Mouse (Mus musculus): Measurements from ENCODE around the gene Rab34. TPM values are rescaled to one million over a fixed set of nuclear protein-coding genes. Genes with fewer than 3 reads are reported as not detected.

Rab34 gene
- polyA plus RNA-seq (2017; shearing (Covaris generic)): not detected

DNA sequence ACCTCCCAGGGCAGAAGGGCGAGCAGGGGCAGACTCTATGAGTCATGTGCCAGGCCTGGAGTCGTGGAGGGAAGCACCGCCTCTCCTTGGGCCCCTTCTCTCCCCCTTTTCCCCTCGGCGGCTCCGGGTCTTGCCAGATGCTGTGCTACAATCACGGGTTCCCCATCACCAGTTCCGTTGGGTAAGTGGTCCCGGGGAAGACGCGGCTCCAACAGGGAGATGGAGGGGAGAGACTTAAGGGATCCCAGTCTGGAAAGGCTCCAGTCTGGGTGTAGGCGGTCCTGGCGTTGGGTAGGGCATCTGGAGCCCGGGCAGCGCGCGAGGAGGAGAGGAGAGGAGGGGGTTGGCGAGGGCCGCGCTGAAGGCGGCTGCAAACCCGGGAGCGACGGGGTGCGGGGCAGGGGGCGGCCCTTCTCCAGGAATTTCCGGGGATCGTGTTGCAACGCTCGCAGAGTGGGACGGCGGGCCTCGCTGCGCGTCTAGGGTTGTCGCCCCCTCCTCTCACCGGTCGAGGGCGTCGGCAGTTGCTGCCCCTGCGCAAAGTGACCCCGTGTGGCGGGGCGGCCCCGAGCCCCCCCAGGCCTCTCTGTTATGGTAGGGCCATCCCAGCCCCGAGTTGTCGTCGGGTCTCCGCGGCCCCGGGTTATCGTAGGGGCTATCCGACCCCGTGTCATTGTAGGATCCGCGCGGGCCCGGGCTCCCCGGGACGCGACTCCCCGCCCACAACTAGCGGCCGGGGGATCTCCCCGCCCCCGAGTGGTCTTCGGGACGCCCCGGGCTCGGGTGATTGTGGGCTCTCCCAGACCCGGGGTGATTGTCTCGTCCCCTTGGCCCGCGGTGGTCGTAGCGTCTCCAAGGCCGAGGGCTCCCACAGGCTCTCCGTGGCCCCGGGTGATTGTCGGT lies at the start of gene Rab34:
Rab34 (plus strand) TSS at position 100 of the 903 bp plus-strand sequence.

GRCm38 (mm10) chr11:78164924-78165760 lies 23.1 kb upstream of the Rab34 start, which contains the start of gene Traf4:
Gene Traf4 (minus strand): TSS chr11:78165589.

DNA sequence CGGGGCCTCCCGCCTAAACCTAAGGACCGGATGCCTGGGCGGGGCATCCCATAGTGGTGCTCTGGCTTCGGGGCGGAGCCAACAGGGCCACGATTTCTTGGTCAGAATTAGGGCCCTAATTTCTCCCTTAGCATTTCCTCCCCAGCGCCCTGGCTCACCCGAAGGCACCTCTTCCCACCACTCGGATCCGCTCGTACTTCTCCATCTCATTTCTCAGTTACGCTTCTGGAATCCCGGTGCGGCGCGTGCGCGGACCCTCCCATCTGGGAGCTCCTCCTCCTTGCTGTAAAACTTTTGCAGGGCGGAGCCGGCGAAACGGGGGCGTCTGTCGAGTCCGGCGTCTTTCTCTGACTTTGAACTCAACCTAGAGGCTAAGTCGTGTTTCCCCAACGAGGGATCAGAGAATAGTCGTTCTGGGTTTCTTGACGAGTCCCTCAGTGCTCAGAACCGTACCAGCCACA lies 11.8 kb upstream of the Rab34 start, which contains the start of the genes Nek8 and Tlcd1:
Nek8 (minus strand) TSS at position 274 of the 461 bp plus-strand sequence.
Tlcd1 (plus strand) TSS at position 310 of the 461 bp plus-strand sequence.

GRCm38 (mm10) chr11:78182961-78183844 lies 5.0 kb upstream of the Rab34 start, which contains the start of gene Rpl23a:
Gene Rpl23a (minus strand): TSS chr11:78183584.

GRCm38 (mm10) chr11:78193113-78193512 lies 4.9 kb downstream of the Rab34 start, which contains the start of gene Proca1:
Gene Proca1 (plus strand): TSS chr11:78193392.

Other genes starting within 250 kb of the Rab34 start
- gene Phf12, start 205.7 kb upstream of the Rab34 start, polyA plus RNA-seq (2017; shearing (Covaris generic)): 22.2 TPM
- gene Dhrs13, start 156.2 kb upstream of the Rab34 start, polyA plus RNA-seq (2017; shearing (Covaris generic)): 1.2 TPM
- 20.2 TPM for gene Flot2, start 150.5 kb upstream of the Rab34 start, polyA plus RNA-seq (2017; shearing (Covaris generic))
- gene Eral1, start 108.0 kb upstream of the Rab34 start, polyA plus RNA-seq (2017; shearing (Covaris generic)): 44.0 TPM
- gene Fam222b, start 93.8 kb upstream of the Rab34 start, polyA plus RNA-seq (2017; shearing (Covaris generic)): 29.0 TPM
- gene Traf4, start 22.8 kb upstream of the Rab34 start, polyA plus RNA-seq (2017; shearing (Covaris generic)): 4.5 TPM
- gene Nek8, start 11.8 kb upstream of the Rab34 start, polyA plus RNA-seq (2017; shearing (Covaris generic)): 17.1 TPM
- 3.4 TPM for gene Tlcd1, start 11.7 kb upstream of the Rab34 start, polyA plus RNA-seq (2017; shearing (Covaris generic))
- gene Rpl23a, start 4.8 kb upstream of the Rab34 start, polyA plus RNA-seq (2017; shearing (Covaris generic)): 1,923 TPM
- gene Proca1, start 5.0 kb downstream of the Rab34 start, polyA plus RNA-seq (2017; shearing (Covaris generic)): 1.3 TPM
- 106 TPM for gene Sdf2, start 57.3 kb downstream of the Rab34 start, polyA plus RNA-seq (2017; shearing (Covaris generic))
- gene Supt6, start 57.6 kb downstream of the Rab34 start, polyA plus RNA-seq (2017; shearing (Covaris generic)): 52.2 TPM
- gene 2610507B11Rik, start 73.3 kb downstream of the Rab34 start, polyA plus RNA-seq (2017; shearing (Covaris generic)): 74.7 TPM
- gene BC030499, start 102.4 kb downstream of the Rab34 start, polyA plus RNA-seq (2017; shearing (Covaris generic)): 0.38 TPM
- 2.2 TPM for gene Spag5, start 113.1 kb downstream of the Rab34 start, polyA plus RNA-seq (2017; shearing (Covaris generic))
- gene Aldoc, start 134.5 kb downstream of the Rab34 start, polyA plus RNA-seq (2017; shearing (Covaris generic)): 14.5 TPM
- 136 TPM for gene Pigs, start 140.0 kb downstream of the Rab34 start, polyA plus RNA-seq (2017; shearing (Covaris generic))
- 18.6 TPM for gene Unc119, start 155.1 kb downstream of the Rab34 start, polyA plus RNA-seq (2017; shearing (Covaris generic))
- gene Foxn1, start 198.1 kb downstream of the Rab34 start, polyA plus RNA-seq (2017; shearing (Covaris generic)): not detected
- gene Slc13a2, start 233.8 kb downstream of the Rab34 start, polyA plus RNA-seq (2017; shearing (Covaris generic)): not detected

All from CD4-positive, CD25-positive, alpha-beta regulatory T cell, adult 9 weeks (primary cell).